Mouse (Mus musculus) ES-E14 (cell line): ENCODE results near the gene Dlgap4.

Experiments
- CHD2 ChIP-seq: IDR thresholded peaks from 2 replicates; pipeline ENCODE4 v1.6.1; 2014; ENCODE audit warnings: mild to moderate bottlenecking, low read depth, low read length, inconsistent platforms
- HCFC1 ChIP-seq: IDR thresholded peaks from 2 replicates; pipeline ENCODE4 v1.6.1; 2012; ENCODE audit warnings: low read length, inconsistent platforms, borderline replicate concordance; ENCODE audit not compliant: insufficient read depth

DNA sequence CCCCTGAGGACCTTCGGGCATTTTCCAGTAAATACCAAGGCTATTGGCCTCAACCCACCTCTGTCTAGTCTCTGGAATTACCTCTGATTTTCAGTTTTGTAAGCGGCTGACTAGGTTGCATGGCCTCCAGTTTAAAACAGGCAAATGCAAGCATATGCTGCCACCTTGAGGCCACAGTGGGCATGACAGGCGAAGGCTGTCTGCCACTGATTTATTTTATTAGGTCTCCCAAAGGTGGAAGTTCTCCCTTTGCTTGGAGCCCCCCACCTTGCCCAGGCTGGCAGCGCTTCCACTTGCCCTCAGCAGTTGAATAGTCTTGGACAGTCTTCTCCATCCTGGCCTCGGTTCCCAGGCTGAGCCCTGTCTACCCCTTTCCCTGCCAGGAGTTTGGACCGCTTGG, 92.0 kb downstream of the Dlgap4 start:
- TF ChIP-seq CHD2 (no peak), HCFC1 (no peak)
